Mouse (Mus musculus) embryonic facial prominence, embryonic 14.5 days (tissue): ENCODE data around the gene Prmt1. TPM values are rescaled to one million over a fixed set of nuclear protein-coding genes. Genes with fewer than 3 reads are reported as not detected.

ENCODE experiments used
- ATAC-seq: fragments of 200-750 bp; cut with Nextera tagmentation; 2 replicates; pipeline ENCODE4 v1.8.0; 2017; ENCODE audit warnings: low read depth, moderate number of reproducible peaks, moderate TSS enrichment
- DNase-seq: peaks from one replicate; pipeline ENCODE4 v3.0.0-alpha.2; 2015; ENCODE audit warnings: low spot score
- H3K27ac ChIP-seq: fragments of 300-500 bp; sonication (generic); replicated peaks from 2 replicates; pipeline ENCODE4 v1.5.1; 2014; ENCODE audit warnings: low read depth, mild to moderate bottlenecking, low read length, moderate library complexity
- H3K27me3 ChIP-seq: fragments of 300-500 bp; sonication (generic); replicated peaks from 2 replicates; pipeline ENCODE4 v1.6.1; 2014; ENCODE audit warnings: low read length; ENCODE audit not compliant: control insufficient read depth, insufficient read depth
- H3K36me3 ChIP-seq: fragments of 300-500 bp; sonication (generic); 2 replicates; pipeline ENCODE4 v1.6.1; 2014; ENCODE audit warnings: low read length, mixed read lengths; ENCODE audit not compliant: control insufficient read depth, insufficient read depth
- H3K4me1 ChIP-seq: fragments of 300-500 bp; sonication (generic); 2 replicates; pipeline ENCODE4 v1.6.1; 2014; ENCODE audit warnings: antibody characterized with exemption, low read length; ENCODE audit not compliant: control insufficient read depth, insufficient read depth
- H3K4me2 ChIP-seq: fragments of 300-500 bp; sonication (generic); 2 replicates; pipeline ENCODE4 v1.6.1; 2014; ENCODE audit warnings: low read depth, mild to moderate bottlenecking, low read length, moderate library complexity, mixed read lengths
- H3K4me3 ChIP-seq: fragments of 300-500 bp; sonication (generic); 2 replicates; pipeline ENCODE4 v1.5.1; 2014; ENCODE audit warnings: low read depth, mild to moderate bottlenecking, low read length
- H3K9ac ChIP-seq: fragments of 300-500 bp; sonication (generic); 2 replicates; pipeline ENCODE4 v1.6.1; 2014; ENCODE audit warnings: low read depth, mild to moderate bottlenecking, low read length, moderate library complexity, mixed read lengths
- H3K9me3 ChIP-seq: fragments of 300-500 bp; sonication (generic); 2 replicates; pipeline ENCODE4 v1.6.1; 2016; ENCODE audit warnings: low read length; ENCODE audit not compliant: control insufficient read depth
- WGBS: fragments of 180-500 bp; shearing (Covaris S2); extraction: QIAGEN DNeasy Blood & Tissue Kit; methylation state at CpG from one replicate; pipeline ENCODE4 v1.1.7; 2014; 5-methylcytosine and 5-hydroxymethylcytosine counted together
- polyA plus RNA-seq: library from polyadenylated mRNA; unstranded; fragments of >200 nt; fragmentation: Nextera tagmentation; extraction: Ambion mirVana; gene quantifications from 2 replicates; pipeline ENCODE4 v1.2.1, GENCODE M21; 2014

Gene Prmt1
- 173 and 178 TPM in 2 replicates for polyA plus RNA-seq

DNA sequence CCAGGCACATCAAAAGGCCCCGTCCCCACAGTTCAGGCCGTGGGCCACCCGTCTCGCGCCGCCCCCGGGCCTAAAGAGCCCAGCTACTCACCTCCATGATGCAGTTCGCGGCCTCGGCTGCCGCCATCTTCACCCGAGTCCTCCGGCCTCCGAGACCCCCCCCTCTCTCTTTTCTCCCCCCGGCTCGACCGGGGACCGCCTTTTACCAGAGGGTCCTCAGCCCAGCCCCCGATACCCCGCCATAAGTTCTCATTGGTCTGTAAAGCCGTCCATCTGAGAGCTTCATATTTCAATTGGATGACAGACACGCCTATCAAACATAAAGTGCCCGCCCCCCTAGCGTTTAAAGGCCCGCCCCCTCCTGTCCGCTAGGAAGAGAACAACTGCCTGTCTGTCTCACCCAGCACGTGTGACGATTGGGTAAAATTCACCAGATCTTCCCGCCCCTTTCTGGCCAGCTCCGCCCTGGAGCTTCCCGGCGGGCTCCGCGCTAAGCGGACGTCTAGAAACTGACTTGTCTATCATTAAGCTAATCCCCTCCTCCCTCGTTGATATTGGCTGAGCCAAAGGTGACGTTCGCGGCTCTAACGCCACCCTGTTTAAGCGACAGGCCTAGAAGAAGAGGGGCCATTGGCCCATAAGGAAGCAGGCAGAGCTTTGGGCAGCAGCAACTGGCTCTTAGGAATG, at the start of gene Prmt1:
Prmt1 (minus strand) TSS at position 377 of the 687 bp plus-strand sequence.
- WGBS = under 1% methylated on average over 37 of the region's 42 CpGs
- H3K4me2 ChIP-seq = peak within 1 kb of the TSS; percentile 75
- no peaks in the 10 kb centered on the region for H3K9me3 ChIP-seq
- ATAC-seq (peak; percentile 96), DNase-seq (peak; percentile 100)
- peaks cover 49% of the 10 kb centered on the region for H3K36me3 ChIP-seq
- H3K4me1 ChIP-seq = peaks cover 19% of the 10 kb centered on the region
- peak within 1 kb of the TSS; percentile 94 for H3K4me3 ChIP-seq
- no peaks in the 10 kb centered on the region for H3K27me3 ChIP-seq
- H3K9ac ChIP-seq = peak within 1 kb of the TSS; percentile 96
- H3K27ac ChIP-seq = peak within 1 kb of the TSS; percentile 95

DNA sequence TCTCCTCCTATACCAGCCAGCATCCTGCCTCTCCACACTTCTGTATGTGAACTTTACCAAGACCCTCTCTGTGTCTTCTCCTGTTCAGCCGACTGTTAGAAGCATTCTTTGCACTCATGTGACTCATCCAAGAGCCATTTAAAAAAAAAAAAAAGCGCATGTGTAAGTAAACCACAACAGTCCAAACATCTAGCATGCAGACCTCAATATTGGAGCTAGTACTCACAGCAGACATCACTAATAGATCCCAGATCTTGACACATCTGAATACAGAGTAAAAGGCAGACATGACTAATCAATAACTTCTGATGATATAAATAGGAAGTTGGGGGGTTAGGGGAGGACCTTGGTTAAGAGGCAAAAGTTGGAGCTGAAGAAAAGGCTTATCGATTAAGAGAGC, 49.3 kb upstream of the Prmt1 start:
- Histone ChIP-seq H3K9ac (no peak overlapping the region), H3K4me1 (no peaks in the 10 kb centered on the region), H3K4me2 (no peak overlapping the region), H3K36me3 (peaks cover 100% of the 10 kb centered on the region), H3K9me3 (no peaks in the 10 kb centered on the region), H3K27ac (no peak overlapping the region), H3K4me3 (no peak overlapping the region), H3K27me3 (no peaks in the 10 kb centered on the region)
- WGBS = 83% methylated on average over 3 of the region's 3 CpGs
- ATAC-seq (no peak), DNase-seq (no peak)

DNA sequence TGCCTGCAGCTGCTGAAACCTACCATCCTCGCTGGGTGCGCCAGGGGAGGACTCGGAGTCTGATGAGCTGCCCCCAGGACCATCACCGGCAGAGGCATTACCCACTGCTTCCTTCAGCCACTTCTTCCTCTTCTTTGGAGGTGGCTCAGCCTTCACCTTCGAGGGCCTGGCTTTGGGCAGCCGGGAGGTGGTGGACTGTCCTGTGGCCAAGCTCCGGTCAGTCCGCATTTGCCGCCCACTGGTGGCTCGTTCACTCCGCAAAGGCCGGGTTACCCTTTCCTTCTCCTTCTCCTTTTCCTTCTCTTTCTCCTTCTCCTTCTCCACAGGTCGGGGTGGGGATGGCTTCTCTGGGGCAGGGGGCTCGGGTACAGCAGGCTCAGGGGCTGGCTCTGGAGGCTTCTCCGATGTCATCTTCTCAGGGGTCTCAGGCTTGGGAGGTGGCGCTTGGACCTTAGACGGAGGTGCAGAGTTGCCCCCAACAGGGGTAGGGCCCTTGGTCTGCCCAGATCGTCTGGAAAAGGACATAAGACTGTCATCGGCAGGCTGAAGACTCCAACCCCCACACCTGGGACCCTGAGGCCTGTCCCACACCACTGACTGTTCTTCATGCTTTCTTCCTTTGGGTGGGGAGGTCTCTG, 47.5 kb upstream of the Prmt1 start:
- H3K4me2 ChIP-seq = no peak overlapping the region
- H3K27me3 ChIP-seq = no peaks in the 10 kb centered on the region
- H3K27ac ChIP-seq = no peak overlapping the region
- H3K4me3 ChIP-seq = no peak overlapping the region
- DNase-seq (no peak), ATAC-seq (no peak)
- H3K9ac ChIP-seq = no peak overlapping the region
- no peaks in the 10 kb centered on the region for H3K9me3 ChIP-seq
- peaks cover 99% of the 10 kb centered on the region for H3K36me3 ChIP-seq
- WGBS = 95% methylated on average over 19 of the region's 19 CpGs
- no peaks in the 10 kb centered on the region for H3K4me1 ChIP-seq

DNA sequence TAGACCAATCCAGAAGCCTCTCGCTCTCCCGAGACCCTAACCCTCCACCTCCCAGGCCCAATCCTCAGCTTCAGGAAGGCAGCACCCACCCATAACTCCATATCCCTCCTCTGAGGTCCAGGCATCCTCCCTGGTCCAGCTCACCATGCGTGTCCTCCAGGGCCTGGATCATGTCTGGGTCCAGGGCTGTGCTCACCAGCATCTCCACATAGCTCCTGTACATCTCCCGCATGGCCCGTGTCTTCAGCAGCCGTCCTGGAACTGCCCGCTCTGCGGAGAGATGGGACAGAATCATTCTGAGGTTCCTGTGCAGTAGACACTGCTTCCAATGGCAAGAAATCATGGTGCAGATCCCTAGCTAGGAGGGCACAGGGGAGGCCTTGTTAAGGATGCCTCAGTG, 44.5 kb upstream of the Prmt1 start:
- Histone ChIP-seq H3K9me3 (no peaks in the 10 kb centered on the region), H3K4me2 (no peak overlapping the region), H3K27me3 (no peaks in the 10 kb centered on the region), H3K36me3 (peaks cover 91% of the 10 kb centered on the region), H3K4me3 (no peak overlapping the region), H3K27ac (no peak overlapping the region), H3K9ac (no peak overlapping the region), H3K4me1 (no peaks in the 10 kb centered on the region)
- DNase-seq = no peak
- WGBS = 94% methylated on average over 8 of the region's 8 CpGs
- ATAC-seq = no peak

DNA sequence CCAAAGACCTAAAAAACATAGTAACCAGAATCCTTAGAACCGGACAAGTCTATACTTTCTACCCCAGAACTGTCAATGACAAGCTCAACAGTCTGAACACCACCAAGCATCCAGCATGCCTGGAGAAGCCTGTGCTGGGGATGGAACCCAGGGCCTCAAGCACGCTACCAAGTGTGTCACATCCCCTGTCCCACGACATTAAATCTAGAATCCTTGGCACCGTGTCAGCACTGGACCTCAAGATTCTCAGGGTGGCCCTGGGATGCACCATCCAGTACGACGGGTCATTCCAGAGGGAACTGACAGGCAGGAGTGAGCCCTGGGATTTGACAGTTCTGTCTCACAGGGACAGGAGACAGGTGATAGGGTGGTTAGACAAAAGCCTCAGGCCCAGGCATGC, 43.6 kb upstream of the Prmt1 start:
- no peak for ATAC-seq
- no peaks in the 10 kb centered on the region for H3K9me3 ChIP-seq
- no peak overlapping the region for H3K4me2 ChIP-seq
- H3K36me3 ChIP-seq = peaks cover 82% of the 10 kb centered on the region
- no peak overlapping the region for H3K27ac ChIP-seq
- no peak overlapping the region for H3K9ac ChIP-seq
- no peak for DNase-seq
- no peaks in the 10 kb centered on the region for H3K27me3 ChIP-seq
- no peaks in the 10 kb centered on the region for H3K4me1 ChIP-seq
- no peak overlapping the region for H3K4me3 ChIP-seq
- whole genome bisulfite sequencing = 92% methylated on average over 6 of the region's 6 CpGs

DNA sequence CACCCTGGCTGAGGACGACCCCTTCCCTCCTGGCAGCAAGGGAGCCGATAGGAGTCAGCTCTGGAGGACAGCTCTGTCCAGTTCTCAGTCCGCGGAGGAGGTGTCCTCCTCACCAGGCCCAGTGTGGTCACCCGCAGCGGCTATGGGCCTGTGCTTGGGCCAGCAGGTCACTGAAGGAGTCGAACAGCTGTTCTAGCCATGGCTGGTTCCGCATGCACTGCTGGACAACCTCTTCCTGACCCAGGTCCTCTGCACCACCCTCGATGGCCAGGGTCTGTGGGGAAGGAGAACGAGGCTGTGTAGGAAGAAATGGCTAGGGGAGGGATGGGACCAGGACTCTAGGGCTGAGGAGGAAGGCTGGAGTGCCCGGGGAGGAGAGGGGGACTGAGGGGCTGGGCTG, 42.0 kb upstream of the Prmt1 start:
- Histone ChIP-seq H3K9ac (no peak overlapping the region), H3K27ac (no peak overlapping the region), H3K27me3 (no peaks in the 10 kb centered on the region), H3K4me2 (no peak overlapping the region), H3K36me3 (peaks cover 66% of the 10 kb centered on the region), H3K4me3 (no peak overlapping the region), H3K9me3 (no peaks in the 10 kb centered on the region), H3K4me1 (no peaks in the 10 kb centered on the region)
- 83% methylated on average over 9 of the region's 11 CpGs for WGBS
- ATAC-seq = no peak
- DNase-seq = no peak

DNA sequence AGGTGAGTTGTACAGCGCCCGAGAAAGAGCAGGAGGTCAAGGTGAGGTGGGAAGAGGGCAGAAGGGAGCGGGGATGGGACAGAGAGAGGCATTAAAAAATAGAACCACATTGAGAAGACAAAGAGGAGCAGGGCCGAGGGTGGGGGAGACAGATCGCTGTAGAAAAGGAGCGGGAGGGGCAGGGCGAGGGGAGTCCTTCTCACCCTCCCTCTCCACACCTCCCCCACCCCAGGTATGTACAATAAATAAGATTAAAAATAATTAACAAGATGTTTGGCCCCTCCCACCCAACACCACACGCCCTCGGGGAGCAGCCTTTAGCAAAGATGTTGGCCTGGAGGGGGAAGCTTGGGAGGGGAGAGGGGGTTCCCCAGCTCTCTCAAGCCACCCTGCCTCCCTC, 41.4 kb upstream of the Prmt1 start:
- peaks cover 60% of the 10 kb centered on the region for H3K36me3 ChIP-seq
- H3K9ac ChIP-seq = no peak overlapping the region
- no peaks in the 10 kb centered on the region for H3K4me1 ChIP-seq
- H3K9me3 ChIP-seq = no peaks in the 10 kb centered on the region
- H3K27me3 ChIP-seq = no peaks in the 10 kb centered on the region
- WGBS = 91% methylated on average over 9 of the region's 9 CpGs
- H3K27ac ChIP-seq = no peak overlapping the region
- DNase-seq (no peak), ATAC-seq (no peak)
- H3K4me3 ChIP-seq = no peak overlapping the region
- no peak overlapping the region for H3K4me2 ChIP-seq

DNA sequence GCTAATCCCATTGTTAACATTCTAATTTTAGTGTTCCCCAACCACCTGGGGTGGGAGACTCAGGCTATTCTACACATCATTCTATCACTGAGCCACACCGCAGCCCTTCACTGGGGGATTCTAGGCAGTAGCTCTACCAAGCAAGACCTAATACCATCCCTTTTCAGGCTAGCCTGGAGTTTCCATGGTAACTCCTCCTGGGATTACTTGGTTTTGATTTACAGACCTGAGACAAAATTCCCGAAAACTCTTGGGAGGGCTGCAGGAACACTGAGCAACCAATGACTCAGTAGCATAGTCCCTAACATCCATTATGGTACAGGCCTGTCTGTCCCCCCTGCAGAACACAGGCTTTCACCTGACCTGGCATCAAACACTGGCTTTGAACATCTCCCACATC, 39.9 kb upstream of the Prmt1 start:
- Histone ChIP-seq H3K9ac (no peak overlapping the region), H3K4me2 (no peak overlapping the region), H3K9me3 (no peaks in the 10 kb centered on the region), H3K4me1 (no peaks in the 10 kb centered on the region), H3K27me3 (no peaks in the 10 kb centered on the region), H3K4me3 (no peak overlapping the region), H3K27ac (no peak overlapping the region), H3K36me3 (peaks cover 46% of the 10 kb centered on the region)
- WGBS = 57% methylated on average over 2 of the region's 2 CpGs
- ATAC-seq (no peak), DNase-seq (peak; percentile 34)
